Mouse (Mus musculus): ENCODE results near the gene Amt. TPM values are rescaled to one million over a fixed set of nuclear protein-coding genes. Genes with fewer than 3 reads are reported as not detected.
"Not testable (repeated sequence)": the region's sequence is repeated elsewhere in the genome, so short reads cannot be mapped to it uniquely, and the experiment has no call there.

Gene Amt
- 10 to 100 TPM; 34.9 to 36.2 TPM for total RNA-seq (2021)

DNA sequence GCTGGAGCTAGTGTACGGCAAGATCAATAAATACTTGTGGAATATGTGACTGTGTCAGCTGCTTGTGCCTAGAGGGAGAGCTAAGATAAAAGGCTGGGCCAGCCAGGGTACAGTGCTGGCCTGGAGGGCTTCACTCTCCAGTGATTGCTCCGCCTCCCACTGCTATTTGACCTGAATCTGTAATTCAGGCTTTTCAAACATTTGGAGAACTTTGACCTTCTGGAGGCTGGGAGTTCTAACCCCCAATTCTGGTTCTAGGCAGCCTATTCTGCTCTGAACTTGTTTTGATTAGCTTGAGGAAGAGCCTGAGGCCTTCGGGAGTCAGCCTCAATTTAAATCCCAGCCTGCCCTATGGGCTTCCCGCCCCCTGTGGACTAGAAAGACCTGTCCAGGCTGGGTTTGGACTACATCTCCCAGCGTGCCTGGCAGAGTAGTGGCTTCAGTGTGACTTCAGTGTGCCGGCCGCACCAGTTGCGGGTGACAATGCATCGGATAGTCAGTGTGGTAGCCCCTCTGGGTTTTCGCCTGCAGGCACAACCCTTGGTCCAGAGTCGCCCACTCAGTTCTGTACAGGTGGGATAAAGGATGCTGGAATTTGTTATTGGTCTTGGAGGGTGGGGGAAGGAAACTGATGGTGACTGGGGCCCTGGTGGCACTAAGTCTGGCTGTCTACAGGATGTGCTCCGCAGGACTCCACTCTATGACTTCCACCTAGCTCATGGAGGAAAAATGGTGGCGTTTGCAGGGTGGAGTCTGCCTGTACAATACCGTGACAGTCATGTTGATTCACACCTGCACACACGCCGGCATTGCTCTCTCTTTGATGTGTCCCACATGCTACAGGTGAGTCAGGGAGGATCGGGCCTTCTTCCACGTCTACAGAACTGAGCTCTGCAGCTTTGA is at the start of gene Amt:
Gene Amt, plus strand, starts transcription at position 401 of the 903 bp plus-strand sequence.
- DNase-seq: no peak

DNA sequence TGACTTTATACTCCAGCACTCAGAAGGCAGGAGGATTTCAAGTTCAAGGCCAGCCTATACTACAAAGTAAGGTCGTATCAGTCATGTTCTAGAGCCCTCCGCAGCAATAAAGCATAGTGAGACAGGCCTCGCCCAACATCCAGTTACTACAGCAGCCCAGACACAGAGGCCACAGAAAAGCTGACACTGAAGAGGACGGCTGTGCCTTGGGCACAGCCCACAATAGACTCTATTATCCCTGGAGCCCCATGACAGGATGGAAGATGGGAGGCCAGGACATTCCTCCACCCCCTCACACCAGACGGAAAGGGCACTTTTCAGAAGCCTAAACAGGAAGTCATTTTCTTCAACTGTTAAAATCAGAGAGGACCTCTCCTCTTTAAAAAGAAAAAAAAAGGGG is 47.7 kb upstream of the Amt start:
- DNase-seq: no peak

DNA sequence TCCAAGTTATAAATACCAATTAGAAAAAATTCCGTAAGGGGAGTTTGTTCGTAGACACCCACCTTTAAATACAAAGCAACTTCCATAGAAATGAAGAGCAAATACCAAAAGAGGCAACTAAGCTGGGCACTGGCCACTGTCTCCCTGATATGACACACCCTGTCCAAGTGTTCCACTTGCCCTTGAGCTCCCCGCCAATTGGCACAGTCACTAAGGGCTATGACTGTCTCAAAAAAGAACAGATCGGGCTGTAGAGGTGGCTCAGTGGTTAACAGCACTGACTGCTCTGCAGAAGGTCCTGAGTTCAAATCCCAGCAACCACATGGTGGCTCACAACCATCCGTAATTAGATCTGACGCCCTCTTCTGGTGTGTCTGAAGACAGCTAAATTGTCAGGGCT is 44.8 kb upstream of the Amt start:
- no peak for DNase-seq

DNA sequence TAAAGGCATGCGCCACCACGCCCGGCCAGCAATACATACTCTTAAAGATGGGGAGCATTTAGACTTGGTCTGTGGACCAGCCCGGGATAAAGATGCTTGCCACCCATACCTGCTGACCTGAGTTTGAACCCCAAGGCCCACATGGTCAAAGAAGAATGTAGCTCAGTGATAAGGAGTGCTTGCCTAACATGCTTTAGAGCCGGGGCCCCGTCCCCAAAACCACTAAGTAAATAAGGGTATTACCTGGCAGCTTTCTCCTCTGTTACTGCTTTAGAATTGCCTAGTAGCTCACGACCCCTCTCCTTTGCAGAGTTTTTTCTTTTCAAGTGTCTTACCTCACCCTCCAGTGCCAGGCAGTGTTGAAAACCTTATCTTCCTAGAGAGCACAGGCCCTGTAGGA is 43.9 kb upstream of the Amt start:
- DNase-seq: no peak

DNA sequence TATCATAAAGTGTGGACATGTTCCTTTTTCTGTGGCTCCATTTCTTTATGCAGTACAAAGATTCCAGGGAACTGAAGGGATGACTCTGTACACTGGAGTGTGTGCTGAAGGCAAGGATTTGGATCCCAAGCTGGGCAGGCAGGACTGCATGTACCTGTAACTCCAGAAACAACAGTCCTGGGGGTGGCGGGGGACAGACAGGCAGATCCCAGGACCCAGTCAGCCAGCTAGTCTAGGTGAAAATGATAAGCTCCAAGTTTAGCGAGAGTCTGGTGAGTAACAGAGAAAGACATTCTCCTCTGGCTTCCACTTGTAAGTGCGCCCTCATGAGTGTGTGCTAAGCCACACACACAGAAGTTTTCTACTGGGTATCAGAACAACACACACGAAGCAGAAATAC is 36.1 kb upstream of the Amt start:
- no peak for DNase-seq

DNA sequence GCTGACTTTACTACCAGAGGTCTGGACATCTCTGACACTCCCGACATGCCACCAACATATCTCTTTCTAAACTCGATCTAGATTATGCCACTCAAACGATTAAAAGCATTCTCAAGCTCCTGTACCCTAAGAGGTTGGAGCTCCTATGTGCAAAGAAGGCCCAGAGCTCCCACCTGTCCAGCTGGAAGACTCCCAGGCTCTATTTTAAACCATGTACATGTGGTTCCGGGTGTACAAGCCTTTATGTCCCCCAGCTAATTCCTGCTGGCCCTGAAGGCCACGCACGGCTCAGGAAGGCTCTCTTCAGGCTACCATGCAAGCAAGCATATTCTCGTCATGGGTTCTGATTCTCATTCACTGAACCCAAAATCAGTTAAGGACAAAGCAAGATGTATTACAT is 34.8 kb upstream of the Amt start:
- DNase-seq: no peak

DNA sequence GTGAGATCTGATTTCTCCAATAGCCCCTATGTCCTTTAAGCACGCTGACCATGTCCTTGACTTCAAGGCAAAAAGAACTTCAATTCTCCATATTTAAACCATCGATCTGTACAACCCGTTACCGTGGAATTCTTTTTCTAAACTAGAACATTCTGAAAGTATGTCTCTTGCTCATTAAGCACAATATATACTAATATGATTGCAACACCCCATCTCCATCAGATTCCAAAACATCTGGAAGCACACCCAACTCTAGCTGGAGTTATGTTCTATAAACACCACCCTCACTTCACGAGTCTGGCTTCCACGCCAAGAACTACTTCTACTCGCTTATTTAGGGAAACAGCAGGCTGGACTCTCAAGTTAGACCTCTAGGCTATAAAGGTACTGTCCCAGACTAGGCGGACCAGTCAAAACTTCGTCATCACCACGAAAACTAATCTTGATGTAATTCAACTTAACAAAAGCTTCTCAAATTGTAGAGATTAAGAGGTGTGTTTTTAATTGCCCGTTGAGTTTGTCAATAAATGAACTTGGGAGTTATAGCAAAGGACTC is 34.1 kb upstream of the Amt start:
- no peak for DNase-seq

DNA sequence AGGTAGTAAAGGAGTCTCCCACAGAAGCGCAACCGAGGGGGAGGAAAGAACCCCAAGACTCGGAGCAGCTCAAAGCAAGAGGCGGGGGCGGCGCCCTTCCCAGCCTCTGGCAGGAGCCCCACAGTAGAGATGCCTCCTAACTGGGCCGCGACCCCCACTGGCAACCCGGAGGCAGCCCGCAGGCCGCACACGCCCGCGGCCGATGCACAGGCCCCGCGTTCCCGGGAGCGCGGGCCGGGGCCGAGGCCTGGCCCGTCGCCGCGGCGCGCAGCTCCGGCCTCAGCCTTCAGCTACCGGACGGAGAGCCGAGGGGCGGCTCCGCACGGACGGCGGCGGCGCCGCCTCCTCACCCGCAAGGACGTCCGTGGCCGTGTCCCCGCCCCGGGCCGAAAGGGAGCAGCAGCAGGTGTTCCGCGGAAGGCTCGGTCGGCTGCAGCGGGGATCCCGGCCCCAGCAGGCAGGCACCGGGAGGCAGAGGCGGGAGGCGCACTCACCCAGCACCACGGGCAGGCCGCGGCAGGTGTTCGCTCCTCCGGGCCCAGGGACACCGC is 33.4 kb upstream of the Amt start:
- peak in 1 of 2 experiments; percentile 33 for DNase-seq

DNA sequence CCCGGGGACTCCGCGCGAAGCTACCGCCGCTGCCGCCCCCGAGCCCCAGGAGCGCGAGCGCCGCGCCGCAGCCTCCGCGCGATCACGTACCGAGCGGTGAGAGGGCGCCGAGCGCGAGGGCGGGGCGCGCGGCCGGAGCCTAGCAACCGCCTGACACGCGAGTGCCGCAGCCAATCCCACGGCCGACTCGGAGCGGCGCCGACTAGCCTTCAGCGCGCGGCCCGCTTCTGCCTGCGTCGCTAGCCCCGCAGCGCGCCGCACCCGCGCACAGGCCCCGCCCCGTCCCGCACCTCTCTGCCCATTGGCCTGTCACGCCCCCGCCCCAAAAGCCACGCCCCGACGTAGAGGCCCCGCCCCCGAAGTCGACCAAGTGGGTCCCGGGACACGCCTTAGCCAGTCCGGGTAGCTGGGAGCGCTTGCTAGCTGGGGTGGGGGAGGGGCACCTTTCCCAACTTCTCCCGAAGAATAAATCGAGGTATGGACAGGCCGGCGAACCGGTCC is 32.9 kb upstream of the Amt start, which contains the start of gene Dag1:
Gene Dag1, minus strand, starts transcription at position 269 of the 501 bp plus-strand sequence.
- peak; percentile 97 to 98 for DNase-seq

DNA sequence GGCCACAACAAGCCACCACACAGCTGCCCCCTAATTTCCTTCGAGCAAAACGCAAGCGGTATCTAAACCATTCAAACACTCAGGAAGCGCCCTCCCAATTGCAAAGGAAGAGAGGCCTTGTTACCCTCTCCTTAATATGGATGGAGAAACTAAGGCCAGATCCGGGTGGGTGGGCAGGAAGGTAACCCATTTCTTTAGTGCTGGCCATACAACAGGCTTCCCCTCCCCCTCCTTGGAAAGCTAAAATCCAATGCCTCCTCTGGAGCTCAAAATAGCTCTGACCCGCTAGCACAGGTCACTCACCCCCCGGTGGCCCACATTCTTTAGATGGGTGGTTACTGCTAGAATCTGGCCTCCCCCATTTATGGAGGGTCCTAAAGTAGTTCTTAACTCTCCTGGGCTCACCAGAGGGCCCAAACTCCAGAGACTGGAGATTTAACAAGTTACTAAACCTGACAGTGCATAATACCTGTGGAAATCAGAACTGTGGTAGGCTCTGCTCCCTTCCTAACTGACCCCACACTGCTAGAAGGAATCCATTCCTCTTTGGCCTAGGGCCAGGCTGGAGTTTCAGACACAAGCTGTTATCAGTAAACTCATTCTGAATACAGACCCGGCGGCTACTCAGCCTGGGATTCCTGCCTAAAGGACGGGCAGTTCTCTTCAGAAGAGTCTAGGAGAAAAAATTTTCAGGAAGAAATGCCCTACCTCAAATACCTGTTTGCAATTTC is 32.3 kb upstream of the Amt start:
- no peak for DNase-seq

DNA sequence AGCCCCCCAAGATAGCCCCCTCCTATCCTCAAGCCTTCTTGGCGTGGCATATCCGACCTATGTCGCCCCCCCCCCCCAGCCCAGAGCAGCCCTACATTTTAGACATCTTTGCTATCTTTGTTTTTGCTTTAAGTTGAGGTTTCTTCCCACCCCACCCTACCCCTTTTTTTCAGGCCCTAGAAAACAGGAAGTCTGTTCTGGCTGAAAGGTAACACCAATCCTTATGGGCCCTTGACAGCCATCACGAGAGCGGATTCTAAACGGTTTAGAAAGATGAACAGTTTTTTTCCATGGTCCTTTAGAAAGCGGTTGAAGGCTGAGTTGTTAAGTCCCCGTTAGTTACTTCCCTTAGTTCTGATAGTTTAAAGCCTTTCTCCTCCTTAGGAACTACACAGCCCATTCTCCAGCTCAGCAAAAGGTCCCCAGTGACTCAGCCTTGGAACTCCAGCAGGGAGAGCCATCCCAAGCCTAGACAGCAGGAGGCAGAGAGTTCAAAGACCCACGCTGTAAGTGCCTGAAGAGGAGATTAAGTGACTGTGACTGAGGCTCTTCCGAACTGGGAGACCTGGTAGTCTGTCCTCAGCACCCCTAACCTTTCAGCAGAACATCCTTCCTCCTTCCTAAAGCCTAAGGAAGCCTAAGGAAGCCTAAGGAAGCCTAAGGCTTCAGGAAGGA is 30.3 kb upstream of the Amt start:
- no peak for DNase-seq

DNA sequence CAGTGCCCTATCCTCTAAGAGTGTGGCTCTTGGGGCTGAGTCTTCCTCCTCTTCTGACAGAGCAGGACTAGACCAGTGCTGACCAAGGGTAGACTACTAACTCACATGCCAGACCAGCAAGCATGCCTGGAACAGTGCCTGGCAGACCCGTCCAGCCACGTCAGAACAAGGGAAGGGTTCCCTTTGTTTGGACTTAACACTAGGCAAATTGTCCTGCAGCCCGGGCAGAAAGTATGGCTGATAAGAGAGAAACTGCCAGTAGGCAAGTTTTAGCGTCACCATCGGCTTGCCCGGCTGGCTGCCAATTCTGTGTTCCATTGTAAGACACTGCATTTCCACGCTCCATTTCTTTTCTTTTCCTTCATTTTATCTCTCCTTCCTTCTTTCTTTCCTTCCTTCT is 29.0 kb upstream of the Amt start:
- DNase-seq: no peak

DNA sequence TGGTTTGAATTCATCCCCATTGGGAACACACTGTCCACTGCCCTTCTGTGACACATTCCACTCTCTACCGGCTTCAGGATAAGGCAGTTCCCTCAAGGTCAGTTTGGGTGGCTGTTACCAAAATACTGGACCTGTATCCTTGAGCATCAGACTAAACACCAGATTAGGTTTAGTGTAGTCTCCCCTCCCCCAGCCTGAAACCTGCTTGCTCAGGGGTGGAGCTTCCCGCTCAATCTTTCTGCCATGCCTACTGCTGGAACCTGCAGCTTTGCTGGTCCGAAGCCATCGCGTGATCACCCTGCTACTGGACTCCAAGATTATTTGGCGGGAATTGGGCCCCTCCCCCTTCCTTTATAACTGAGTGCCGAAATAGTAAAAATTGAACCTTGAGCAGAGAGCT is 28.0 kb upstream of the Amt start:
- not testable (repeated sequence) for DNase-seq

DNA sequence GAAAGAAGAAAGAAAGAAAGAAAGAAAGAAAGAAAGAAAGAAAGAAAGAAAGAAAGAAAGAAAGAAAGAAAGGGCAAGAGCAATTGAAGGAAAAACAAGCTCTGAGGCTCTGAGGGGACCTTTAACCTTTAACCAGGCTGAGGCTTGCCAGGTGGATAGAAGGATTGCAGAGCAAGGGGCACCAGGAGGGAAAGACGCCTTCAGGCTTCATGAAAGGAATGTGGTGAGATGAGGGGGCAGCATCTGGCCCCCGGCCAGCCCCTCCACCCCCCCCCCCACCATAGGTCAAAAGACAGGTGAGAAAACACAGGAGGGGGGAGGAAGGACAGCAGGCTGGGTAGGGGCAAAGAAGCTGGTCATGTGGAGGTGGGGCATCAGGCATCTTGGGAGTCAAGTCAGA is 24.7 kb upstream of the Amt start:
- DNase-seq: no peak

DNA sequence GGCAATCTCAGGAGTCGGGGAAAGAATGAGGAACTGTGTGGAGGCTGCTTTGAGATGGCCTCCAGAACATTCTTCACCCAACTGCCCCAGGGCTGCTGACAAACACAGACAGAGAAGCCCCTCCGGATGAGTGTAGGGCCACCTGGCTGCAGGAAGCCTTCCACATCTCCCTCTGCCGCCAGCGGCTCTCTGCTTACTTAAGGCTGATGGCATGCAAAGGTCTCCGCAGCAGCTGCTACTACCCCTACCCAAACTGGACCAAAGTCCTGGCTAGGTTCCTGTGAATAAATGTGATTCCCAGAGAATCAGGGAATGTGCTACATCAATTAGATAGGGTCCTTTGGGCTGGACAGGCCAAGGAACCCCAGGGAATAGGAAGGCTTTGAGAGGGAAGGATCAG is 24.0 kb upstream of the Amt start:
- DNase-seq: no peak

DNA sequence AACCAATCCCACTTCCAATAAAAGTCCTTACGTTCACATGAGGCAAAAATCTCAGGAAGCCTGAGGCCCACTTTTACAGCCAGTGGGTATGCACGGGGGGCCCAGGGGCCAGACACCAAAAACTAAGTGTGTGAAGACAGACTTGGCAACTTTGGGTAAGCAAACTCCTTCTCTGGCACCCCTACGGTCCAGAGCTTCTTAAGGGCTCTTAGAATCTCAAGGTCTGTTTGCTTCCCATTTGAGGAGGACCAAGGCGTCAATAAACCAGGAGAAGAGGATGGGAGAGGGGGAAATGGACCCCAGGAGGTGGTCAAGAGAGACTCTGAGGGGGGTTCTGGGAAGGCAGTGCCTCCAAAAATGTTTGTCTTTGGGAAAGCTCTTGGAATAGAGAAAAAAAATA is 23.2 kb upstream of the Amt start:
- no peak for DNase-seq

DNA sequence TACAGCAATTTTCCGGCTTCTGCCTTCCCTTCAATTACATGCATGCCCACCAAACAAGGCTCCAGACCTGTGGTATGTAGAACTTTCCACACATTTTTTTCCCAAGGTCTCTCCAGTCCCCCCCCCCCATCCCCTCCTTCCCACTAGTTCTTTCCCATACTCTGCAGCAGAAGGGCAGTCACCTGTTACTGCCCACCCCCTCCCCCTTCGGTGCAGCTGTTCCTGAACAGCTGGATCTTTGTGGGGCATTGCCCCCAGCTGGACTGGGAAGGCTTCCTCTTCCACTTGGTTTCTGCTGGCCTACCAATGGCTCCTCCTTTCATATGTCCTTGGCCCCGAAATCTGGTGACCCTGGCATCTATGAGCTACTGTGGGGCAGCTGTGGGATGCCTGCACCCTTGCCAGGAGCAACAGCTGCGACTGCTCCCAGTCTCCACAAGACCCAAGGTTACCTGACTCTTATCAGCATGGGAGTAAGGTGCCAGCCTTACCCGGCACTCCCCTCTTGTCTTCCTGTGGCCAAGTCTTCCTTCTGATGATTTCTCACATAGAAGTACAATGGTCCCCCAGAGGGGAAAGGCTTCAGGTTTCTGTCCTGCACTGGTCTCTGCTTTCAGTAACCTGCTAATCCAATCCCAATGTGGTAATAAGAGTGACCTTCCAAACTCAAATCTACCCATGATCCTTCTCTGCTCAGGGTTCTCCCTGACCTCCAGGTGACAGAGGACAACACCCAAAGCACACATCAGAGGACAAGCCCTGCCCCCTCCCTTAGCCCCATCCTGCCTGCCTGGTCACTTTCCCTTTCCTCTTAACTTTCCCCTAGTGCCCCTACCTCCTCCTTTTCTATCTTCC is 21.9 kb upstream of the Amt start:
- no peak for DNase-seq

DNA sequence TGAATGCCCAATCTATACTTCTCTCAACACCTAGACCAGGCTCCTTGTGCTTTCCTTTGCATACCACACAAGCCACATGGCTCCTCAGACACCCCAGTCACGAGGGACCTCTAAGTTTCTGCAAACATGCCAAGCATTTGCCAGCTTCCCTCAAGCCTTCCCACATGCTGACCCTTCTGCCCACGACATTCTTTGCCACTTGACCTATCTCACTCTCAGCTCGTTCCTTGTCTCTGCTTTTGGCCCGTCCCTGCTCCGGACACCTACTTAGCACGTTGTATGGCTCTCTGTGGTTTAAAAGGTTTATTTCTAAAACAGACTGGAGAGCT is 21.4 kb upstream of the Amt start:
- no peak for DNase-seq

DNA sequence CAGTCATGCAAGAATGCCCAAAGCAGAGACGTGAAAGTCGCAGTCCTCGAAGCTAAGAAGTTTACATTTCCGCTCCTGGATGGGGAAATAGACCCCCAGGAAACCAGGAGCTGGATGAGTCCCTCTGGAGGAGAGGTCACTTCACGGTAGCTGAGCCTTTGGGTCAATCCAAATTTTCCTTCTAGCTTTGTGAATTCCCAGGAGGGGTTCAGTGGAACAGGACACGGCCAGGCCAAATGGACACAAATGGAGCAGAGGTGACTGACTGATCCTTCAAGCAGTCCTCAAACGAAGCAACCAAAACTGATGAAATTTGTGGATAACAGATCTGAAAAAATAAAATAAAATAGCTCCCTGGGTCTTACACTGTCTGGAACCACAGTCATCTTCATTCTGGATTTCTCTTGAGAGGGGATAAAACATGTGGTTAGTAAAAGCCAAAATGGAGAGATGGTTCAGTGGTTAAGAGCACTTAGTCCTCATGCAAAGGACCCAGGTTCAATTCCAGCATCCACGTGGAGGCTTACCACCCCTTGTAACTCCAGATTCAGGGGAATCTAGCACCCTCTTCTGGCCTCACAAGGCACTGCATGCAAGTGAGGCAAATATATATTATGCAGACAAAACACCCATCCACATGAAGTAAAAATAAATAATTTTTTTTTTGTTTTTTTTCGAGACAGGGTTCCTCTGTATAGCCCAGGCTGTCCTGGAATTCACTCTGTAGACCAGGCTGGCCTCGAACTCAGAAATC is 17.8 kb upstream of the Amt start:
- no peak for DNase-seq

DNA sequence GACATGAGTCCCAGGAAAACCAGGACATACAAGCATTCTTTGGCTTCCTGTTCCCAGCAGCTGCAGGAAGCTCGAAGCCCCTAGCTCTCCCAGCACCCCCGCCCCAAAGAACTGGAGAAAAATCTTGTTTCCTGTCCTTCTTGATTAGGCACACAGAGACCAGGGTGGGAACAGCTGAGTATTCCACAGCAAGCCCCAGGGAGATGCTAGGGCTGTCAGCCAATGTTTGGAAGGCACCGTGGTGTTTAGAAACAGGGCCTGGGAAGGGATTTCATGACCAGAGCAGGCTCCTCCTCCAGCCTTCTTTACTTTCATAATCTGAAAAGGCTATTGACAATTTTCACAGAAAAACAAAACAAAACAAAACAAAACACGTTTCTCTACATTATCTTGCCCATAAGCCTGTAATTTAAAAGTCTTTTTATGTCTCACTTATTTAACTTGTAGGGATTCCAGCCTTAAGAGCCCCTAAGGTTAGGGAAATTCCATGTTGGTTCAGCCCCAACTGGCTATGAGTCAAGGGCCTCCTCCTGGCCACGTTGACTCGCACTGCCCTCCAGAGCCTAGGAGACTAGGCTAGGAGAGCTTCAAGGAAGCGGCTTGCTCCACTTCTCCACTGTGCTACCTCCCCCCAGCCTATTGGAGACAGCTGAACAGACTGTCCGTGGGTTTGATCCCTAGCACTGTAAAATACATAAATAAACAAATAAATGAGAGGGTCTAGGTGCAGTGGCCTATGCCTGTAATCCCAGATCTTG is 16.4 kb upstream of the Amt start:
- DNase-seq: no peak

Measured in layer of hippocampus, postnatal 36 days (tissue).